Mouse (Mus musculus) lung, postnatal 0 days (tissue): ENCODE data around the gene Notch3.

Experiments
- CTCF ChIP-seq: IDR thresholded peaks from 2 replicates; pipeline ENCODE4 v1.5.1; 2016; ENCODE audit warnings: antibody characterized with exemption, mild to moderate bottlenecking
- EP300 ChIP-seq: IDR thresholded peaks from 2 replicates; pipeline ENCODE4 v1.6.1; 2016; ENCODE audit warnings: antibody characterized with exemption, mild to moderate bottlenecking, control low read depth

DNA sequence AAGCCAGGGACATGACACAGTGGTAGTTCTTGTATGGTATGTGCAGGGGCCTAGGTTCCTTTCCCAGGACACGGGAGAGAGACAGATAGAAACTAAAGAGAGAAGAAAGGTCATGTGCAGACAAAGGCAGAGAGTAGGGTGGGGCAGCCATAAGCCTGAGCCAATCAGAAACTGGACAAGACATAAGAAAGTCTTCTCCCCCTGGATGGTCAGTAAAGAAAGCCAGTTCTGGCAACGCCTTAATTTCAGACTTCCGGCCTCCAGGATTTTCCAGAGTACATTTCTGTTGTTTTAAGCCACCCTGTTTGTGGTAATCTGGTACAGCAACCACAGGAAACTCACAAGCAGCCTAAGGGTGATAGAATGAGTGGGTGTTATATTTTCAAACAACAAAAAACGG is 5.8 kb downstream of the Notch3 start:
- TF ChIP-seq EP300 (no peak), CTCF (no peak)
